Mouse (Mus musculus) heart, embryonic 11.5 days (tissue): Measurements from ENCODE around the gene Rarres1. TPM values are rescaled to one million over a fixed set of nuclear protein-coding genes. Genes with fewer than 3 reads are reported as not detected.

Experiments
- ATAC-seq: fragments of 200-750 bp; cut with Nextera tagmentation; replicated peaks from 2 replicates; pipeline ENCODE4 v1.8.0; 2017; ENCODE audit warnings: moderate library complexity; ENCODE audit not compliant: insufficient number of reproducible peaks, low FRiP score, low TSS enrichment
- H3K27ac ChIP-seq: fragments of 300-500 bp; sonication (generic); 2 replicates; pipeline ENCODE4 v1.5.1; 2014; ENCODE audit warnings: mild to moderate bottlenecking, low read depth, low read length
- H3K27me3 ChIP-seq: fragments of 300-500 bp; sonication (generic); 2 replicates; pipeline ENCODE4 v1.6.1; 2014; ENCODE audit warnings: mild to moderate bottlenecking, low read length, mixed read lengths; ENCODE audit not compliant: control insufficient read depth, insufficient read depth
- H3K36me3 ChIP-seq: fragments of 300-500 bp; sonication (generic); 2 replicates; pipeline ENCODE4 v1.6.1; 2014; ENCODE audit warnings: mild to moderate bottlenecking, low read length, moderate library complexity, mixed read lengths; ENCODE audit not compliant: control insufficient read depth, insufficient read depth
- H3K4me1 ChIP-seq: fragments of 300-500 bp; sonication (generic); 2 replicates; pipeline ENCODE4 v1.6.1; 2014; ENCODE audit warnings: low read length; ENCODE audit not compliant: control insufficient read depth, insufficient read depth
- H3K4me2 ChIP-seq: fragments of 300-500 bp; sonication (generic); 2 replicates; pipeline ENCODE4 v1.6.1; 2014; ENCODE audit warnings: mild to moderate bottlenecking, moderate library complexity
- H3K4me3 ChIP-seq: fragments of 300-500 bp; sonication (generic); 2 replicates; pipeline ENCODE4 v1.5.1; 2014; ENCODE audit warnings: low read depth, low read length
- H3K9ac ChIP-seq: fragments of 300-500 bp; sonication (generic); 2 replicates; pipeline ENCODE4 v1.6.1; 2014; ENCODE audit warnings: mild to moderate bottlenecking, low read depth, low read length, moderate library complexity
- H3K9me3 ChIP-seq: fragments of 300-500 bp; sonication (generic); replicated peaks from 2 replicates; pipeline ENCODE4 v1.6.1; 2016; ENCODE audit warnings: low read length; ENCODE audit not compliant: control insufficient read depth
- WGBS: fragments of 180-500 bp; shearing (Covaris S2); extraction: QIAGEN DNeasy Blood & Tissue Kit; methylation state at CpG from one replicate; pipeline ENCODE4 v1.1.7; 2014; ENCODE audit not compliant: insufficient replicate concordance; 5-methylcytosine and 5-hydroxymethylcytosine counted together
- polyA plus RNA-seq: library from polyadenylated mRNA; unstranded; fragments of >200 nt; fragmentation: Nextera tagmentation; extraction: Ambion mirVana; gene quantifications from 2 replicates; pipeline ENCODE4 v1.2.1, GENCODE M21; 2014

Rarres1 gene
- polyA plus RNA-seq, 1 experiment from 2014 or later: 0.89 TPM

GRCm38 (mm10) chr3:67543630-67544029, 28.3 kb upstream of the Rarres1 start:
- Histone ChIP-seq H3K27me3 (no peaks in the 10 kb centered on the region), H3K9me3 (no peaks in the 10 kb centered on the region), H3K36me3 (no peaks in the 10 kb centered on the region), H3K27ac (no peak overlapping the region), H3K4me3 (no peak overlapping the region), H3K4me1 (no peaks in the 10 kb centered on the region), H3K9ac (no peak overlapping the region), H3K4me2 (no peak overlapping the region)
- 68% methylated on average over 8 of the region's 8 CpGs for WGBS
- no peak for ATAC-seq

- H3K27ac ChIP-seq: no peak overlapping the region
- no peak for ATAC-seq
- 70% methylated on average over 6 of the region's 6 CpGs for WGBS
Measured at GRCm38 (mm10) chr3:67524768-67525167, 9.4 kb upstream of the Rarres1 start.

GRCm38 (mm10) chr3:67522709-67523108, 7.4 kb upstream of the Rarres1 start:
- Histone ChIP-seq H3K4me3 (no peak overlapping the region), H3K27ac (no peak overlapping the region), H3K9ac (no peak overlapping the region), H3K4me1 (0 out of 2 replicates have a peak, but pooled peaks cover 3% of the 10 kb centered on the region), H3K9me3 (no peaks in the 10 kb centered on the region), H3K27me3 (no peaks in the 10 kb centered on the region), H3K36me3 (no peaks in the 10 kb centered on the region), H3K4me2 (no peak overlapping the region)
- WGBS: 82% methylated on average over 8 of the region's 8 CpGs
- no peak for ATAC-seq

More at GRCm38 (mm10) chr3:67524768-67525167, 9.4 kb upstream of the Rarres1 start:
- Histone ChIP-seq H3K4me3 (no peak overlapping the region), H3K4me1 (0 out of 2 replicates have a peak, but pooled peaks cover 3% of the 10 kb centered on the region), H3K27me3 (no peaks in the 10 kb centered on the region), H3K36me3 (no peaks in the 10 kb centered on the region), H3K4me2 (no peak overlapping the region), H3K9ac (no peak overlapping the region), H3K9me3 (no peaks in the 10 kb centered on the region)

GRCm38 (mm10) chr3:67520568-67521143, 5.3 kb upstream of the Rarres1 start:
- no peak for ATAC-seq
- 0 out of 2 replicates have a peak, but pooled peaks cover 3% of the 10 kb centered on the region for H3K4me1 ChIP-seq
- no peak overlapping the region for H3K9ac ChIP-seq
- peaks cover 9% of the 10 kb centered on the region for H3K27me3 ChIP-seq
- H3K36me3 ChIP-seq: no peaks in the 10 kb centered on the region
- 83% methylated on average over 5 of the region's 5 CpGs for WGBS
- H3K27ac ChIP-seq: no peak overlapping the region
- no peaks in the 10 kb centered on the region for H3K9me3 ChIP-seq
- no peak overlapping the region for H3K4me3 ChIP-seq
- no peak overlapping the region for H3K4me2 ChIP-seq

DNA sequence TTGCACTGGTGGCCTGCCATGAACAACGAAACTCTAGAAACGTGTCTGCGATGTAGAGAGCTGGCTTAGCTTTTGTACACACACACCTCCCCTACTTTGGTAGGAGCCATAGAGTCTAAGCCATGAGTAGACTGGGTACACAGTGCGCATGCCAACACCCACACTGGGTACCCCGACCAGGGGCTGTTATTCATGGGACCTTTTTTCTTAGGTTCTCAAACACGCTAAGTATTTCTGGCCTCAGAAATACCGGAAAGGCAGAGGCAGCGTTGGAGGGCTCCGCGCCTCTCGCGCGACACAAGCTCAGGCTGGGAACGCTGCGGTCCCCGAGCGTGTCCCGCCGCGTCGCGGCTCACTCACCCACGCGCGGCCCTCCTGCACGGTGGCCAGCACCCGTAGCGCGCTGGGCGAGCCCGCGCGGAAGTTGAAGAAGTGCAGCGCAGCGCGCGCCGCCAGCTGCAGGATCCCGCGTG, 486 bp downstream of the Rarres1 start:
- H3K4me3 ChIP-seq: peak overlapping the region; percentile 57
- no peaks in the 10 kb centered on the region for H3K9me3 ChIP-seq
- H3K27me3 ChIP-seq: peaks cover 17% of the 10 kb centered on the region
- no peaks in the 10 kb centered on the region for H3K4me1 ChIP-seq
- H3K27ac ChIP-seq: no peak overlapping the region
- no peaks in the 10 kb centered on the region for H3K36me3 ChIP-seq
- ATAC-seq: 0 out of 2 replicates have a peak, but pooled peaks have one; percentile 4
- 7% methylated on average over 40 of the region's 40 CpGs for WGBS
- H3K9ac ChIP-seq: peak overlapping the region; percentile 65
- H3K4me2 ChIP-seq: peak overlapping the region; percentile 98

GRCm38 (mm10) chr3:67512807-67513206, 2.5 kb downstream of the Rarres1 start:
- H3K27ac ChIP-seq: no peak overlapping the region
- no peak overlapping the region for H3K4me3 ChIP-seq
- H3K9ac ChIP-seq: no peak overlapping the region
- H3K4me2 ChIP-seq: no peak overlapping the region
- H3K36me3 ChIP-seq: no peaks in the 10 kb centered on the region
- 3% methylated on average over 5 of the region's 5 CpGs for WGBS
- ATAC-seq: no peak
- H3K9me3 ChIP-seq: no peaks in the 10 kb centered on the region
- H3K27me3 ChIP-seq: peaks cover 17% of the 10 kb centered on the region
- no peaks in the 10 kb centered on the region for H3K4me1 ChIP-seq

DNA sequence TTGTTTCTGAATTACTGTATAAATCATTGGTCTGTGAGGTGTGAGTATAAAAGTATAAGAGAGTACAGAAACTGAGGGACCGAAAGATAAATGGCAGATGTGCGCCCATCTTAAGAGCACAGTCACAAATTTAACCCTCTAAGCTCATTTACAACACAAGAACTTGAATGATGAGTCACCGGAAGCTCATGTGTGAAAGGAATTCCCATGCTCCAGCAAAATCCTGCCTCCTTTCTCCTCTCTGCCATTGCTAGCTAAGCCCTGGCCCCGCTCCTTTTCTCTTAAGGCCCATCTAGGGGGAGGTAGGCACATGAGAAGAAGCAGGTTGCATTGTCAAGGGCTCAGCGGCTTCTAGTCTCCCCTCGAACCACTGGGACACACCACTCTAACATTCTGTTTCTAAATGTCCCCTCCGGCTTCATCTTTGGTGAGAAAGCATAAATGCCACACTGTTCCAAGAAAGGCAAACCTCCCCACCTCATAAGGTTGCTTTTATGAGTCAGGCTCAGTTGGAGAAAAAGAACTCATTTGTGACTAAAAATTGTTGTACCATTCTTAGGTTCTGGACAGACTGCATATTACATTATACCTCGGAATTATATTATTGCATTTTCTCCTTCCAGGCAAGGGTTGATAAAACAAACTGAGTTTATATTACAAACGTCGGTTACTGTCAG, 7.0 kb downstream of the Rarres1 start:
- H3K9me3 ChIP-seq: no peaks in the 10 kb centered on the region
- no peak for ATAC-seq

GRCm38 (mm10) chr3:67505286-67505685, 10.0 kb downstream of the Rarres1 start:
- Histone ChIP-seq H3K9me3 (no peaks in the 10 kb centered on the region), H3K9ac (no peak overlapping the region), H3K4me3 (no peak overlapping the region), H3K4me2 (no peak overlapping the region), H3K4me1 (no peaks in the 10 kb centered on the region), H3K36me3 (no peaks in the 10 kb centered on the region), H3K27ac (no peak overlapping the region), H3K27me3 (no peaks in the 10 kb centered on the region)
- WGBS: 74% methylated on average over 2 of the region's 2 CpGs
- ATAC-seq: no peak

More for the DNA sequence above, 7.0 kb downstream of the Rarres1 start:
- H3K4me1 ChIP-seq: no peaks in the 10 kb centered on the region
- no peaks in the 10 kb centered on the region for H3K27me3 ChIP-seq
- no peaks in the 10 kb centered on the region for H3K36me3 ChIP-seq
- H3K27ac ChIP-seq: no peak overlapping the region
- no peak overlapping the region for H3K4me3 ChIP-seq
- H3K4me2 ChIP-seq: no peak overlapping the region
- no peak overlapping the region for H3K9ac ChIP-seq
- WGBS: 75% methylated on average over 10 of the region's 10 CpGs
